Mouse (Mus musculus): ENCODE results near the gene Ugt1a9.

Gene Ugt1a9

GRCm38 (mm10) chr1:88213766-88214461 lies 143.3 kb downstream of the Ugt1a9 start:
- CTCF ChIA-PET, result interaction anchor here in 3 of 4 experiments (0.6 to 2.5 kb wide), 5 partner anchors 72 to 1610 kb away, joined by 3 to 12 read pairs (median 5); no protein-coding TSS in a partner anchor
- POLR2A ChIA-PET, result no interaction called here

GRCm38 (mm10) chr1:88214462-88214952 lies 143.9 kb downstream of the Ugt1a9 start:
- POLR2A ChIA-PET, result no interaction called here
- CTCF ChIA-PET, result interaction anchor here in 1 of 4 experiments (0.6 kb wide), 1 partner anchor 73 kb away, joined by 3 read pairs; no protein-coding TSS in a partner anchor

- ChIA-PET POLR2A (no interaction called here), CTCF (no interaction called here)
These were observed 145.1 kb downstream of the Ugt1a9 start for GRCm38 (mm10) chr1:88215466-88216380.

- POLR2A ChIA-PET, result no interaction called here
These were observed 146.0 kb downstream of the Ugt1a9 start for GRCm38 (mm10) chr1:88216551-88216950.

GRCm38 (mm10) chr1:88217144-88217543 lies 146.5 kb downstream of the Ugt1a9 start:
- POLR2A ChIA-PET, result no interaction called here

More at GRCm38 (mm10) chr1:88216551-88216950, 146.0 kb downstream of the Ugt1a9 start:
- CTCF ChIA-PET, result no interaction called here

GRCm38 (mm10) chr1:88217576-88217975 lies 147.0 kb downstream of the Ugt1a9 start:
- CTCF ChIA-PET, result interaction anchor here in 1 of 4 experiments (1.0 kb wide), 1 partner anchor 60 kb away, joined by 4 read pairs; the partner anchor contains the start of genes Hjurp and Trpm8
- POLR2A ChIA-PET, result interaction anchor here in 1 of 4 experiments (0.6 kb wide), 1 partner anchor 70 kb away, joined by 8 read pairs; no protein-coding TSS in a partner anchor

More at GRCm38 (mm10) chr1:88217144-88217543, 146.5 kb downstream of the Ugt1a9 start:
- CTCF ChIA-PET, result interaction anchor here in 1 of 4 experiments (1.0 kb wide), 1 partner anchor 60 kb away, joined by 4 read pairs; the partner anchor contains the start of genes Hjurp and Trpm8

GRCm38 (mm10) chr1:88218051-88218450 lies 147.5 kb downstream of the Ugt1a9 start:
- ChIA-PET POLR2A (interaction anchor here in 1 of 4 experiments (0.6 kb wide), 1 partner anchor 70 kb away, joined by 8 read pairs; no protein-coding TSS in a partner anchor), CTCF (interaction anchor here in 1 of 4 experiments (1.0 kb wide), 1 partner anchor 60 kb away, joined by 4 read pairs; the partner anchor contains the start of genes Hjurp and Trpm8)

GRCm38 (mm10) chr1:88218591-88218990 lies 148.0 kb downstream of the Ugt1a9 start:
- POLR2A ChIA-PET, result interaction anchor here in 1 of 4 experiments (1.4 kb wide), 1 partner anchor 34 kb away, joined by 3 read pairs; no protein-coding TSS in a partner anchor
- CTCF ChIA-PET, result interaction anchor here in 2 of 4 experiments (1.1 to 1.3 kb wide), 2 partner anchors 11 to 71 kb away, joined by 3 read pairs; no protein-coding TSS in a partner anchor

- ChIA-PET CTCF (interaction anchor here in 2 of 4 experiments (1.1 to 2.4 kb wide), 3 partner anchors 10 to 71 kb away, joined by 3 to 7 read pairs (median 4); no protein-coding TSS in a partner anchor), POLR2A (interaction anchor here in 1 of 4 experiments (1.0 to 1.9 kb wide), 3 partner anchors 15 to 47 kb away, joined by 3 to 9 read pairs (median 4); no protein-coding TSS in a partner anchor)
These were observed 148.5 kb downstream of the Ugt1a9 start for GRCm38 (mm10) chr1:88219054-88219453.

GRCm38 (mm10) chr1:88220336-88220735 lies 149.7 kb downstream of the Ugt1a9 start:
- ChIA-PET POLR2A (interaction anchor here in 2 of 4 experiments (0.7 to 1.9 kb wide), 7 partner anchors 11 to 906 kb away, joined by 3 to 9 read pairs (median 4); partner anchors contain the start of genes Hjurp (in 1 of the 2) and Trpm8 (in 1 of the 2)), CTCF (interaction anchor here in 2 of 4 experiments (1.0 to 2.4 kb wide), 3 partner anchors 64 to 70 kb away, joined by 3 to 7 read pairs (median 4); no protein-coding TSS in a partner anchor)

GRCm38 (mm10) chr1:88222216-88222615 lies 151.6 kb downstream of the Ugt1a9 start:
- ChIA-PET CTCF (interaction anchor here in 3 of 4 experiments (0.9 to 1.3 kb wide), 3 partner anchors 10 to 68 kb away, joined by 3 to 4 read pairs (median 3); no protein-coding TSS in a partner anchor), POLR2A (interaction anchor here in 1 of 4 experiments (0.6 to 2.2 kb wide), 6 partner anchors 9 to 559 kb away, joined by 3 to 5 read pairs (median 4); partner anchors contain the start of genes Hjurp and Trpm8)

GRCm38 (mm10) chr1:88223011-88223515 lies 152.5 kb downstream of the Ugt1a9 start:
- CTCF ChIA-PET, result interaction anchor here in 3 of 4 experiments (0.6 to 1.3 kb wide), 6 partner anchors 10 to 78 kb away, joined by 3 to 6 read pairs (median 4); no protein-coding TSS in a partner anchor
- POLR2A ChIA-PET, result interaction anchor here in 2 of 4 experiments (0.6 to 2.2 kb wide), 9 partner anchors 8 to 61 kb away, joined by 3 to 5 read pairs (median 4); partner anchors contain the start of genes Hjurp (in 1 of the 2) and Trpm8 (in 1 of the 2)

GRCm38 (mm10) chr1:88223591-88223990 lies 153.0 kb downstream of the Ugt1a9 start:
- POLR2A ChIA-PET, result interaction anchor here in 2 of 4 experiments (0.6 to 1.4 kb wide), 6 partner anchors 9 to 60 kb away, joined by 3 to 5 read pairs (median 3); partner anchors contain the start of gene Ugt1a1 (in 1 of the 2)
- CTCF ChIA-PET, result interaction anchor here in 3 of 4 experiments (0.9 to 1.3 kb wide), 3 partner anchors 9 to 66 kb away, joined by 3 to 6 read pairs (median 3); no protein-coding TSS in a partner anchor

GRCm38 (mm10) chr1:88224029-88224776 lies 153.6 kb downstream of the Ugt1a9 start:
- ChIA-PET POLR2A (interaction anchor here in 1 of 4 experiments (0.8 to 1.4 kb wide), 4 partner anchors 9 to 41 kb away, joined by 3 to 4 read pairs (median 3); partner anchors contain the start of gene Ugt1a1), CTCF (interaction anchor here in 2 of 4 experiments (0.7 to 1.1 kb wide), 2 partner anchors 60 to 66 kb away, joined by 3 to 6 read pairs; no protein-coding TSS in a partner anchor)

- CTCF ChIA-PET, result interaction anchor here in 1 of 4 experiments (0.6 kb wide), 1 partner anchor 65 kb away, joined by 3 read pairs; no protein-coding TSS in a partner anchor
- POLR2A ChIA-PET, result interaction anchor here in 2 of 4 experiments (1.1 to 1.3 kb wide), 2 partner anchors 20 to 21 kb away, joined by 3 read pairs; no protein-coding TSS in a partner anchor
These were observed 154.7 kb downstream of the Ugt1a9 start for GRCm38 (mm10) chr1:88225301-88225700.

GRCm38 (mm10) chr1:88225741-88226140 lies 155.1 kb downstream of the Ugt1a9 start:
- POLR2A ChIA-PET, result interaction anchor here in 2 of 4 experiments (0.5 to 1.3 kb wide), 4 partner anchors 10 to 188 kb away, joined by 3 read pairs; no protein-coding TSS in a partner anchor
- CTCF ChIA-PET, result interaction anchor here in 1 of 4 experiments (0.6 kb wide), 1 partner anchor 64 kb away, joined by 3 read pairs; no protein-coding TSS in a partner anchor
